Mouse (Mus musculus) thymus, adult 2 months (tissue): Measurements from ENCODE around the gene Psg16.

Experiments used
- CTCF ChIP-seq: fragments of 200-500 bp; IDR thresholded peaks from 2 replicates; pipeline ENCODE4 v1.5.1; 2012; ENCODE audit warnings: mild to moderate bottlenecking, control low read depth, low read length, moderate library complexity, borderline replicate concordance; ENCODE audit not compliant: control insufficient read depth, poor library complexity, insufficient read depth; ENCODE audit errors: extremely low read depth
- POLR2A ChIP-seq: fragments of 200-500 bp; IDR thresholded peaks from 2 replicates; pipeline ENCODE4 v1.6.1; 2012; ENCODE audit warnings: mild to moderate bottlenecking, low read length, control low read depth, moderate library complexity; ENCODE audit not compliant: control insufficient read depth, poor library complexity, insufficient read depth; ENCODE audit errors: extremely low read depth

- no peak for TF ChIP-seq POLR2A
- no peak for TF ChIP-seq CTCF
Observed at GRCm38 (mm10) chr7:17038018-17038695, 35.7 kb upstream of the Psg16 start.
